Mouse (Mus musculus): Measurements from ENCODE around the gene Stk33. TPM values are rescaled to one million over a fixed set of nuclear protein-coding genes. Genes with fewer than 3 reads are reported as not detected.

The Stk33 gene
- total RNA-seq, 2 experiments from 2014 or later = 0.75 to 1.7 TPM

GRCm38 (mm10) chr7:109255506-109256352 lies 183.2 kb downstream of the Stk33 start:
- DNase-seq (ENCODE audit: low spot score in 2 of 2) = peak; percentile 65 to 74

DNA sequence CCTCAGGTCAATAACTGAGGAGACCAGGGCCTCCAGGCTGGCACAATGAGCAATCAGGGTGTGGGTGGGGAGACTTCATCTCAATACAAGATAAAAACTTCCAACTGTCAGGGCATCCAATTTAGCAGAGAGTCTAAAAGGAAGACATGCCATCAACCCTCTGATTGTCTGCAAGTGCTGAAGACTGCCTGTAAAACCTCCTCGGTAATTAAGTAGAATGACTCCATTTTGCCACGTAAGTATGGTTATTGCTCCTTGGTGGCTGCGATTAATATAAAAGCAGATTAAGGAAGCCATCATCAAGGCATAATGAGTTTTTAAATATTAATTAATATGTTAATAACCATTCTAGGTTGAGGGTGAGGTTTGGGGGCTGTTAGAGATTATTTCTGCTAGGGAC lies 187.5 kb downstream of the Stk33 start:
- DNase-seq (ENCODE audit: low spot score in 2 of 2) = no peak

DNA sequence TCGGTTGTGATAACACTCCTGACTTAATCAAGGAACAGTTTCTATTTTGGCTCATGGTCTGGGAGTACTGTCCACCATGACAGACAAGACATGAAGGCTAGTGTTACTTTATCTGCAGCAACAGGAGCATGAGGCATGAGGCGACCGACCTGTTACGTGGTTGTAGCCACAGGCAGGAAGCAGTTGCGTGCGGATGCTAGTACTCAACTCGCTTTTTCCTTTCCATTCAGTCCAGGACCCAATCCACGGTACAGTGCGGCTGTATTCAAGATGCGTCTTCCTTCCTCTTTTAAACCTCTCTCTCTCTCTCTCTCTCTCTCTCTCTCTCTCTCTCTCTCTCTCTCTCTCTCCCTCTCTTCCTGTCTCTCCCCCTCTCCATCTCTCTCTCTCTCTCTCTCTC lies 194.1 kb downstream of the Stk33 start:
- DNase-seq (ENCODE audit: low spot score in 2 of 2) = no peak

DNA sequence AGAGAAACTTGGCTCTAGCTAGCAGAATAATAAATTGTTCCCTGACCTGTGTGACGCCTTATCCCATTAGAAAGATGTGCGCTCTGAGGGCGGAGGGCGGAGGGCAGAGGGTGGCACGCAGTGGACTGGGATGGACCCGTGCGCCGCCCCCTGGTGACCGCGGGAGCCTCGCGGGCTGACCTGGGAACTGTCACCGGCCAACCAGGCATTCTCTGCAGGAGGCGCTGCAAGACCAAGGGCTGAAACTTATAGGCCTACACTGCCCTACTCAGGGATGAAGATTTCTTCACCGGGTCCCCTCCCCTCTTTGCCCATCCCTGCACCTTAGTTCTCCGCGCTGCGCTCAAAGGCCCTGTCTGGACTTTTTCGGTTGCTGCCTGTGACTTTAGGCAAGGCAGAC lies 197.6 kb downstream of the Stk33 start:
- DNase-seq (ENCODE audit: low spot score in 2 of 2) = no peak

GRCm38 (mm10) chr7:109239346-109239745 lies 199.5 kb downstream of the Stk33 start:
- DNase-seq (ENCODE audit: low spot score in 2 of 2) = no peak

DNA sequence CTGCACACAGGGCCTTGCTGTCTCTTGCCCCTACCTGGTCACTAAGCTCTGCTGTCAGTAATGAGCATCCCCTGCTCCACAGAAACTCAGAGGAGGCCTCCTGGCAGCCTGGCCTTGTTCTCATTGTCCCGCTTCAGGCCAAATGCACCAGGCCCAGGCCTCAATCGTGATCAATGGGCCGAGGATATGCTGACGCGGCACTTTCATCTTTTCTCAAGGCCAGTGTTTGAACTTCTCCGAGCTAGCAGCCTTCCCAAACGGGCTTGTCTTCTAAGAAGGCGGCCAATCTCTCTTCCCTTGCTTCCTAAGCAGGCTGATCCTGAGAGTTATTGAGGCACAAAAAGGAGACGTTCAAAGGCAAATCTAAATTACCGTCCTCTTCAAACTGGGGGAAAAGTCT lies 200.2 kb downstream of the Stk33 start:
- DNase-seq (ENCODE audit: low spot score in 2 of 2) = no peak

DNA sequence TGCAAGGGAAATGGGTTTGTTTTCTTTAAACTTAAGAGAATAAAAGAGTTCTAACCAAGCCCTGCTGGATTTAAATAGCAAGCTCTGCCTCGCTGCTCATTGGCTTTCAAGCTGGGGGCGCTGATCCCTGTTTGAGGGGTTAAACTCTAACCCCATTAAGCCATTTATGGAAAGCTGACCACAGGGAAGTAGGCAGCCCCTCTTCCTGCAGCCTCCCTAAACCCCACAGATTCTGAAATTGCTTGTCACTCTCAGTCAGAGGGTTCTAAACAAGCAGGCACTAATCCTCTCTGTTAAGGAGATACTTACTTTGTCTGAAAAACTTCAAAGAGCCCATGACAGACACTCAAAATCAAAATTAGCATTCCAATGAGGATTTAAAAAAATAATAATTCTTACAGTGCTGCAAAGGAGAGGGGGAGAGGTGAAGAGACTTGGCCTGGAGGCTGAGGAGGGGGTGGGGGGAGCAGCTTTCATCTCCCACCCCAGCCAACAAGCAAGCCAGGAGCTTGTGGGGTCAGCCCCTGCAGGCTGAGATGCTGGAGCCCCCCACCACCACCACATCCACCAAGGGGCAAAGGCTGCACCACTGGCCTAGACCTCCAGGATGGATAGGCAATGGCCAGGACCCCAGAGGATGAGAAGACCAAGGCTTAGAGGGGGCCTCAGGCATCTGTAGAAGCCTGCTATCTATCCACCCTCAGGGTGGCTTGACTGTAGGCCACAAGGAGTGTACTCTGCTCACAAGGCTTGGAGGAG lies 203.8 kb downstream of the Stk33 start:
- DNase-seq (ENCODE audit: low spot score in 2 of 2) = no peak

GRCm38 (mm10) chr7:109234476-109234875 lies 204.4 kb downstream of the Stk33 start:
- DNase-seq (ENCODE audit: low spot score in 2 of 2) = no peak

- DNase-seq (ENCODE audit: low spot score in 2 of 2) = no peak
Measured at GRCm38 (mm10) chr7:109231881-109232321, 207.0 kb downstream of the Stk33 start.

DNA sequence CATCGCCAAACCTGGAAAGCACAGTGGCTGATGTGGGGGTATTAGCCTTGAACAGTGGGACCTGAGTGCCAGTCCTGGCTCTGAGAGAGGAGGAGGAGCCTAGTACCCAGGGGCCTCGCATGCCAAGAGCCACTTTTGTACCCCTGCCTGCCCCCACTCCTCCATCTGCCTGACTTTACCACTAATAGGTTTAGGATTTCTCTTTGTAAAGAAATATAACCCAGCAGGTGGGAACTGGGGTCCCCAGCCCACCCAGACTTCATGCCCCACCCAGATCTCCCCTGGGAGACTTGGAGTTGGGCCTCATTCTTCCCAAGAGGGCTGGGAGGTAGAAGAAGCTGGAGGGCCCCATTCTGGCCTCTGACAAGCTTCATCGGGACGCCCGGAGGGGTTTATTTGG lies 207.6 kb downstream of the Stk33 start:
- no peak for DNase-seq (ENCODE audit: low spot score in 2 of 2)

- peak; percentile 73 to 80 for DNase-seq (ENCODE audit: low spot score in 2 of 2)
Measured at GRCm38 (mm10) chr7:109230806-109231205, 208.1 kb downstream of the Stk33 start.

Other genes with a start within 250 kb of the Stk33 start
- 10 to 100 TPM; 21.5 TPM for gene Trim66, start 69.1 kb upstream of the Stk33 start, total RNA-seq (2021)
- gene Rpl27a, start 80.1 kb upstream of the Stk33 start, total RNA-seq (2021) = 100 to 1,000 TPM; 147 to 150 TPM